Mouse (Mus musculus): ENCODE data around the gene Hmgb1. TPM values are rescaled to one million over a fixed set of nuclear protein-coding genes. Genes with fewer than 3 reads are reported as not detected.

Hmgb1 gene
- polyA plus RNA-seq, 1 experiment from 2014 or later: 712 TPM

GRCm38 (mm10) chr5:149086382-149087244, 97.7 kb downstream of the Hmgb1 start:
- no peak for DNase-seq (ENCODE audit: low spot score)
- no peak for TF ChIP-seq EP300 (optimal IDR thresholded peaks at IDR 0.05)
- no peak for TF ChIP-seq CTCF (IDR thresholded peaks at IDR 0.05; ENCODE audit: low read depth)
- Histone ChIP-seq H3K27me3 (ENCODE audit: control insufficient read depth, insufficient read depth, low read length) (no peaks in the 10 kb centered on the region), H3K4me3 (ENCODE audit: low read depth, low read length) (no peak overlapping the region), H3K4me2 (replicated peaks; ENCODE audit: low read depth) (no peak overlapping the region), H3K4me1 (replicated peaks; ENCODE audit: control insufficient read depth, insufficient read depth) (no peaks in the 10 kb centered on the region), H3K9ac (ENCODE audit: low read length) (no peak overlapping the region), H3K36me3 (ENCODE audit: control insufficient read depth, insufficient read depth, low read length) (no peaks in the 10 kb centered on the region), H3K9me3 (ENCODE audit: control insufficient read depth, low read length) (no peaks in the 10 kb centered on the region), H3K27ac (replicated peaks) (no peak overlapping the region)
- ATAC-seq (ENCODE audit: low FRiP score, low TSS enrichment): no peak
- WGBS: 79% methylated on average over 10 of the region's 10 CpGs

GRCm38 (mm10) chr5:149080466-149080865, 103.8 kb downstream of the Hmgb1 start:
- no peaks in the 10 kb centered on the region for H3K27me3 ChIP-seq (ENCODE audit: control insufficient read depth, insufficient read depth, low read length)
- H3K27ac ChIP-seq (replicated peaks): no peak overlapping the region
- H3K9ac ChIP-seq (ENCODE audit: low read length): no peak overlapping the region
- DNase-seq (ENCODE audit: low spot score) (no peak), ATAC-seq (ENCODE audit: low FRiP score, low TSS enrichment) (no peak)
- H3K36me3 ChIP-seq (ENCODE audit: control insufficient read depth, insufficient read depth, low read length): no peaks in the 10 kb centered on the region
- WGBS: 95% methylated on average over 8 of the region's 8 CpGs
- H3K4me3 ChIP-seq (ENCODE audit: low read depth, low read length): no peak overlapping the region
- H3K4me1 ChIP-seq (replicated peaks; ENCODE audit: control insufficient read depth, insufficient read depth): no peaks in the 10 kb centered on the region
- H3K9me3 ChIP-seq (ENCODE audit: control insufficient read depth, low read length): no peaks in the 10 kb centered on the region
- H3K4me2 ChIP-seq (replicated peaks; ENCODE audit: low read depth): no peak overlapping the region
- no peak for TF ChIP-seq CTCF (IDR thresholded peaks at IDR 0.05; ENCODE audit: low read depth)
- TF ChIP-seq EP300 (optimal IDR thresholded peaks at IDR 0.05): no peak

- H3K4me1 ChIP-seq (replicated peaks; ENCODE audit: control insufficient read depth, insufficient read depth): no peaks in the 10 kb centered on the region
- no peak for ATAC-seq (ENCODE audit: low FRiP score, low TSS enrichment)
- DNase-seq (ENCODE audit: low spot score): peak; percentile 49
- H3K36me3 ChIP-seq (ENCODE audit: control insufficient read depth, insufficient read depth, low read length): no peaks in the 10 kb centered on the region
- no peak overlapping the region for H3K27ac ChIP-seq (replicated peaks)
- H3K4me3 ChIP-seq (ENCODE audit: low read depth, low read length): no peak overlapping the region
- no peak overlapping the region; the same call in 1 of the 2 replicates for H3K4me2 ChIP-seq (replicated peaks; ENCODE audit: low read depth)
- TF ChIP-seq CTCF (IDR thresholded peaks at IDR 0.05; ENCODE audit: low read depth): no peak
- TF ChIP-seq EP300 (optimal IDR thresholded peaks at IDR 0.05): no peak
- no peaks in the 10 kb centered on the region for H3K9me3 ChIP-seq (ENCODE audit: control insufficient read depth, low read length)
- 50% methylated on average over 7 of the region's 7 CpGs for WGBS
- H3K27me3 ChIP-seq (ENCODE audit: control insufficient read depth, insufficient read depth, low read length): no peaks in the 10 kb centered on the region
- no peak overlapping the region for H3K9ac ChIP-seq (ENCODE audit: low read length)
These were observed 104.5 kb downstream of the Hmgb1 start for GRCm38 (mm10) chr5:149079758-149080150.

GRCm38 (mm10) chr5:149079018-149079757, 105.1 kb downstream of the Hmgb1 start:
- TF ChIP-seq EP300 (optimal IDR thresholded peaks at IDR 0.05) (no peak), CTCF (IDR thresholded peaks at IDR 0.05; ENCODE audit: low read depth) (peak; percentile 28; the same call in 1 of the 2 replicates)
- H3K4me2 ChIP-seq (replicated peaks; ENCODE audit: low read depth): peak overlapping the region; percentile 27; the same call in 1 of the 2 replicates
- H3K4me1 ChIP-seq (replicated peaks; ENCODE audit: control insufficient read depth, insufficient read depth): no peaks in the 10 kb centered on the region
- H3K36me3 ChIP-seq (ENCODE audit: control insufficient read depth, insufficient read depth, low read length): no peaks in the 10 kb centered on the region
- H3K9ac ChIP-seq (ENCODE audit: low read length): peak overlapping the region; percentile 18; the same call in 1 of the 2 replicates
- H3K27ac ChIP-seq (replicated peaks): peak overlapping the region; percentile 70
- no peaks in the 10 kb centered on the region for H3K27me3 ChIP-seq (ENCODE audit: control insufficient read depth, insufficient read depth, low read length)
- DNase-seq (ENCODE audit: low spot score) (peak; percentile 49), ATAC-seq (ENCODE audit: low FRiP score, low TSS enrichment) (peak; percentile 42; the same call in 1 of the 2 replicates)
- no peaks in the 10 kb centered on the region for H3K9me3 ChIP-seq (ENCODE audit: control insufficient read depth, low read length)
- 13% methylated on average over 18 of the region's 18 CpGs for WGBS
- no peak overlapping the region for H3K4me3 ChIP-seq (ENCODE audit: low read depth, low read length)

GRCm38 (mm10) chr5:149077136-149077535, 107.2 kb downstream of the Hmgb1 start:
- H3K36me3 ChIP-seq (ENCODE audit: control insufficient read depth, insufficient read depth, low read length): no peaks in the 10 kb centered on the region

More at GRCm38 (mm10) chr5:149077136-149077535, 107.2 kb downstream of the Hmgb1 start:
- Histone ChIP-seq H3K9me3 (ENCODE audit: control insufficient read depth, low read length) (no peaks in the 10 kb centered on the region), H3K27me3 (ENCODE audit: control insufficient read depth, insufficient read depth, low read length) (no peaks in the 10 kb centered on the region), H3K4me3 (ENCODE audit: low read depth, low read length) (no peak overlapping the region), H3K9ac (ENCODE audit: low read length) (no peak overlapping the region), H3K4me1 (replicated peaks; ENCODE audit: control insufficient read depth, insufficient read depth) (no peaks in the 10 kb centered on the region), H3K27ac (replicated peaks) (no peak overlapping the region), H3K4me2 (replicated peaks; ENCODE audit: low read depth) (no peak overlapping the region)
- ATAC-seq (ENCODE audit: low FRiP score, low TSS enrichment) (no peak), DNase-seq (ENCODE audit: low spot score) (no peak)
- 69% methylated on average over 8 of the region's 8 CpGs for WGBS
- TF ChIP-seq EP300 (optimal IDR thresholded peaks at IDR 0.05) (no peak), CTCF (IDR thresholded peaks at IDR 0.05; ENCODE audit: low read depth) (no peak)
